Mouse (Mus musculus) testis, adult 2 months (tissue): Measurements from ENCODE around the gene Marf1. TPM values are rescaled to one million over a fixed set of nuclear protein-coding genes. Genes with fewer than 3 reads are reported as not detected.

Experiments
- H3K27ac ChIP-seq: fragments of 200-500 bp; 2 replicates; pipeline ENCODE4 v1.5.1; 2012; ENCODE audit warnings: low read depth, low read length; ENCODE audit not compliant: control insufficient read depth, insufficient read depth
- H3K27me3 ChIP-seq: fragments of 200-500 bp; 2 replicates; pipeline ENCODE4 v1.6.1; 2012; ENCODE audit warnings: mild to moderate bottlenecking, low read length, moderate library complexity; ENCODE audit not compliant: control insufficient read depth, insufficient read depth
- H3K36me3 ChIP-seq: fragments of 200-500 bp; 2 replicates; pipeline ENCODE4 v1.6.1; 2012; ENCODE audit warnings: mild to moderate bottlenecking, low read length; ENCODE audit not compliant: control insufficient read depth, insufficient read depth
- H3K4me1 ChIP-seq: fragments of 200-500 bp; 2 replicates; pipeline ENCODE4 v1.6.1; 2012; ENCODE audit warnings: low read length; ENCODE audit not compliant: control insufficient read depth, insufficient read depth
- H3K4me3 ChIP-seq: fragments of 200-500 bp; 2 replicates; pipeline ENCODE4 v1.5.1; 2012; ENCODE audit warnings: low read depth, mild to moderate bottlenecking, low read length, moderate library complexity, mixed read lengths; ENCODE audit not compliant: control insufficient read depth
- CTCF ChIP-seq: fragments of 200-500 bp; IDR thresholded peaks from 2 replicates; pipeline ENCODE4 v1.5.1; 2012; ENCODE audit warnings: low read depth, mild to moderate bottlenecking, inconsistent platforms, low read length, moderate library complexity; ENCODE audit not compliant: control insufficient read depth, insufficient read depth, insufficient replicate concordance
- POLR2A ChIP-seq: fragments of 200-500 bp; IDR thresholded peaks from 2 replicates; pipeline ENCODE4 v1.6.1; 2012; ENCODE audit warnings: low read depth, mild to moderate bottlenecking, inconsistent platforms, low read length, moderate library complexity; ENCODE audit not compliant: control insufficient read depth
- polyA plus RNA-seq: library from polyadenylated mRNA; depleted of rRNA; stranded (reverse); fragments of >200 nt; gene quantifications from 2 replicates; pipeline ENCODE4 v1.2.3, GENCODE M21; 2012

Marf1 gene
- polyA plus RNA-seq, 1 experiment, result 10.5 TPM

GRCm38 (mm10) chr16:14124709-14125108 lies 38.4 kb downstream of the Marf1 start:
- no peak overlapping the region for H3K4me3 ChIP-seq
- H3K36me3 ChIP-seq, result peaks cover 2% of the 10 kb centered on the region; the same call in 1 of the 2 replicates
- H3K27ac ChIP-seq, result no peak overlapping the region
- no peaks in the 10 kb centered on the region for H3K27me3 ChIP-seq
- H3K4me1 ChIP-seq, result no peaks in the 10 kb centered on the region; the same call in 1 of the 2 replicates
- no peak for TF ChIP-seq POLR2A
- TF ChIP-seq CTCF, result no peak

- TF ChIP-seq POLR2A (no peak), CTCF (no peak)
- peaks cover 2% of the 10 kb centered on the region; the same call in 1 of the 2 replicates for H3K36me3 ChIP-seq
- H3K4me1 ChIP-seq, result no peaks in the 10 kb centered on the region; the same call in 1 of the 2 replicates
- H3K27ac ChIP-seq, result no peak overlapping the region; the same call in 1 of the 2 replicates
- no peak overlapping the region for H3K4me3 ChIP-seq
- H3K27me3 ChIP-seq, result no peaks in the 10 kb centered on the region
Observed at GRCm38 (mm10) chr16:14123901-14124300, 39.2 kb downstream of the Marf1 start.

- TF ChIP-seq CTCF (no peak), POLR2A (no peak)
- no peak overlapping the region for H3K4me3 ChIP-seq
- H3K36me3 ChIP-seq, result peaks cover 2% of the 10 kb centered on the region; the same call in 1 of the 2 replicates
- H3K27me3 ChIP-seq, result no peaks in the 10 kb centered on the region
- H3K4me1 ChIP-seq, result no peaks in the 10 kb centered on the region; the same call in 1 of the 2 replicates
- H3K27ac ChIP-seq, result no peak overlapping the region
Observed at GRCm38 (mm10) chr16:14122586-14122985, 40.6 kb downstream of the Marf1 start.

- no peaks in the 10 kb centered on the region for H3K27me3 ChIP-seq
- H3K27ac ChIP-seq, result no peak overlapping the region
- no peak overlapping the region for H3K4me3 ChIP-seq
- H3K36me3 ChIP-seq, result peaks cover 2% of the 10 kb centered on the region; the same call in 1 of the 2 replicates
- H3K4me1 ChIP-seq, result no peaks in the 10 kb centered on the region; the same call in 1 of the 2 replicates
- TF ChIP-seq POLR2A (no peak), CTCF (no peak)
Observed at GRCm38 (mm10) chr16:14121563-14121962, 41.6 kb downstream of the Marf1 start.

- H3K27ac ChIP-seq, result no peak overlapping the region
- H3K27me3 ChIP-seq, result no peaks in the 10 kb centered on the region
- H3K36me3 ChIP-seq, result peaks cover 2% of the 10 kb centered on the region; the same call in 1 of the 2 replicates
- no peaks in the 10 kb centered on the region; the same call in 1 of the 2 replicates for H3K4me1 ChIP-seq
- no peak for TF ChIP-seq CTCF
- no peak for TF ChIP-seq POLR2A
- no peak overlapping the region for H3K4me3 ChIP-seq
Observed at GRCm38 (mm10) chr16:14120941-14121340, 42.2 kb downstream of the Marf1 start.

GRCm38 (mm10) chr16:14117299-14117698 lies 45.9 kb downstream of the Marf1 start:
- no peak for TF ChIP-seq POLR2A
- no peak for TF ChIP-seq CTCF
- Histone ChIP-seq H3K4me1 (no peaks in the 10 kb centered on the region), H3K36me3 (no peaks in the 10 kb centered on the region; the same call in 1 of the 2 replicates), H3K27ac (no peak overlapping the region), H3K4me3 (no peak overlapping the region), H3K27me3 (no peaks in the 10 kb centered on the region)

- Histone ChIP-seq H3K4me3 (no peak overlapping the region), H3K4me1 (no peaks in the 10 kb centered on the region), H3K36me3 (peaks cover 3% of the 10 kb centered on the region), H3K27ac (no peak overlapping the region), H3K27me3 (no peaks in the 10 kb centered on the region)
- TF ChIP-seq CTCF, result no peak
- no peak for TF ChIP-seq POLR2A
Observed at GRCm38 (mm10) chr16:14112742-14113141, 50.4 kb downstream of the Marf1 start.
